Mouse (Mus musculus) gastrocnemius, postnatal 36 days (tissue): Measurements from ENCODE around the gene Fas. TPM values are rescaled to one million over a fixed set of nuclear protein-coding genes. Genes with fewer than 3 reads are reported as not detected.

ENCODE experiments used
- DNase-seq, 2 experiments: peaks; one replicate each; pipeline ENCODE4 v3.0.0; 2022
- intact Hi-C: fragments of 180-260 bp; cut with DNase I; formaldehyde crosslinking; loops from one replicate; pipeline ENCODE4 v1.15.1; 2025
- total RNA-seq, 2 experiments: library from RNA; stranded (reverse); gene quantifications; 2 replicates each; pipeline ENCODE4 v1.2.3; 2021

Gene Fas
- total RNA-seq, 2 experiments from 2014 or later = 4.6 to 5.0 TPM

DNA sequence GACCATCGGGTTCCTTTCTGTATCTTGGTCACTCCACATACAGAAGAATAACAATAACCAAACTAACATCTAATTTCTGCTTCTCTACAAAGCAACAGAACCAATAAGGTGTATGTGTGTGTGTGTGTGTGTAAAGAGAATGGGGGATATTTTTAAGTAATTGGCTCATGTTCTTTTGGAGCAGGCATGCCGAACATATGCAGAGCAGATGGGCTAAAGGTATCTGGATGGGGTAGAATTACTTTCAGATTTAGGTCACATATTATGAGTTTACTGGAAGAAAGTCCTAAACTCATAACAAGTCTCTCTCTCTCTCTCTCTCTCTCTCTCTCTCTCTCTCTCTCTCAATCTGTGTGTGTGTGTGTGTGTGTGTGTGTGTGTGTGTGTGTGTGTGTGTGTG lies 54.2 kb downstream of the Fas start:
- intact Hi-C loops = no loop called here
- DNase-seq = no peak

DNA sequence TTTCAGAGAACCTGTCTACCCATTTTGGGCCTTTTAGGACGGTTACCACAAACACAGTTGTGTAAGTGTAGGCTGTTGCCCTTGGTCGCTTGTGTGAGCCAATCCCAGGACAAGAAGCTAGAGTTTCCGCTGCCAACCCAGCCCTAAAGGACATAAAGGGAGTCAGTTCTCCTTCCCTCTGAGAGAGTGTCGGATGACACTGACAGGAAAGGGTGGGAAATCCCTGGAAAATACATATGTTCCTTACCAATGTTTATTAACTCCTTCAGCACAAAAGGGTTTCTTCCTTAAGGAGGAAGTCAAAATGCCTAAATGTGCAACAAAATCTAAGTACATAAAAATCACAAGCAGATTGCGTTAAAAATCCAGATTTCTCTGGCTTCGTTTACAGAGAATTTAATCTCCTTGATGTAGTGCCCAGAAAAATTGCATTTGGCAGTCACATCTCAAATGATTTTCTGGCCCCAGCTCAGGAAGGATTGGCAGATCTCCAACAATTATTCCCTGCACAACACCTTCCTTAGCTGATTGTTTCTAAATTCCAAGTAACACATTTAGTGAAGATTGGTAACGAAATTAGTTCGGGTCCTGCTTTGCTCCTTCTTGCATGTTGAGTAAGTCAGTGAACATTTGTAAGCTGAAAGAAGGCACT lies 55.3 kb downstream of the Fas start:
- DNase-seq = no peak
- intact Hi-C loops = no loop called here

DNA sequence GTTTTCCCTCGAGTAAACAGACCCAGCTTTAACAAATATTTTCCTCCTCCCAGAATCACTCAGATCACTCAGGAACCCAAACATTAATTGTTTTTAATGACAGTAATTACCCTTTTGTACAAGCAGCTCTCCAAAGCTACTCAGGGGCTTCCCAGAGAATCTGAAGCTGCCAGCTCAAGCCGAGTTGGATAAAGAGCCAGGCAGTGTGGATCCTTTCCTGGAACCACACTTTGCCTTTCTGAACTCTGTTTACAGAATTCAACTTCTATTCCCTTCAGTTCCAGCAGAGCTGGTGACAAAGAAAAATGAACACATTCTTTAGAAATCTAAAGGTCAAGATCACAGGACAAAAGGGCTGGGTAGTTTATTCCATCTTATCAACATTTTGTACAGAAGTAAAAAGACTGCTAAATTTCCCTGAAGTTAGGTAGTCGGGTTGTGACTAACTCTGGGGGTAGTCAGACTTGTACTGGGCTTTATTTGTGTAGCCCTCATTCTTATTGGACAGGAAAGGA lies 62.9 kb downstream of the Fas start:
- intact Hi-C loops = no loop called here
- DNase-seq = no peak

DNA sequence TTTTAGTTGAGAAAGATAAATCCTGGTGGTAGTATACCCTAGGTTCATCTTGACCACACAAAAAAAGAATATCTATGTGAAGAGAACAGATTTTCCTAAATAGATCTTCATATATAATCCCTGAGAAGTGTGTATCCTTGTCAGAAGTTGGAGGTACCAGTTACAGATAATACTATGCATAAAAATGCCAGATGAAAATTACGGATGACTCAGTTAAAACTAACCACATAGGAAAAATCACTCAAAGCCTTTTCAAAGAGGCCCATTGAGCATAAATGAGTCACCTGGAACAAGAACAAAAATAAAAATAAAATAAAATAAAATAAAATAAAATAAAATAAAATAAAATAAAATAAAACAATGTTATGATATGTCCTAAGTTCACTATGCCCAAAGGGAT lies 72.2 kb downstream of the Fas start:
- DNase-seq = no peak
- intact Hi-C loops = no loop called here

DNA sequence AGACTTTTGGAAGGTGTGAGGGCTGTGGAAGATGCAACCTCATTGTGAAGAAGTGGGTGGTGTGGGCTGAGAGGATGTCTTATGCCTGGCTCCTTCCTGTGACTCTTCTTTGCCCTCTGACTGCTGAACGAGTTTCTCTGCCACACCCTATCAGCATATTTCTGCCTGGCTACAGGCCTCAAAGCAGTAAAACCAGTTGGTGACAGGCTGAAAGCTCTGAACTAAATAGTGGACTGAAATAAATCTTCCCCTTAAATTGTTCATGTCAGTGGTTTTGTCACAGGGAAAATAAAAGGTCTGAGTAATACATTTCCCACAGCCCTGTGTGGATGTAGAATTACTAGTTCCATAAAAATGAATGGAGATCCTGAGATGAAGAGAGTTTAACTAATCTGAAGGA lies 79.1 kb downstream of the Fas start:
- DNase-seq = no peak
- intact Hi-C loops = no loop called here

DNA sequence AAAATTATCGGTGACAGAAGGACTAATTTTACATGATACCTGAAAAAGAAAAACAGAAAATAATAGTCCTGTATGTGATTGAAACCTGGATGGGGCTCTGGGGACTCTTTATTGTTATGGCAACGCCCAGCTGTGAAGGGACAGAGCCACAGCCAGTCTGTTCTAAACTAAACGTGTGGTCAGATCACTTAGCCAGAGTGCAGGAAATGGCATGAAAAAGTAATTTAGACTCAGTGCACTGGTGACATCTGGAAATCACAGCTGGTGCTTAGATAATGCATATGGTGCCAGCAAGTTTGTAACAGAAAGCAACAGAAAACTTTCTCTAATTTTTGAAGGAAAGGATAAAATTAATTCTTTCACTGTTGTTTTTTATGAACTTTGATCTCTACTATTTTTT lies 79.9 kb downstream of the Fas start:
- intact Hi-C loops = no loop called here
- no peak for DNase-seq

Other genes with a start within 250 kb of the Fas start
- not detected for gene Lipn, start 223.3 kb upstream of the Fas start, total RNA-seq
- gene Lipm, start 189.7 kb upstream of the Fas start, total RNA-seq = not detected
- not detected for gene Ankrd22, start 124.6 kb upstream of the Fas start, total RNA-seq
- under 1 TPM; 0.79 TPM for gene Stambpl1, start 98.4 kb upstream of the Fas start, total RNA-seq
- 10 to 100 TPM; 38.5 to 49.4 TPM for gene Acta2, start 35.1 kb upstream of the Fas start, total RNA-seq
- not detected for gene Ch25h, start 184.5 kb downstream of the Fas start, total RNA-seq
- gene Lipa, start 236.8 kb downstream of the Fas start, total RNA-seq = 1 to 10 TPM; 7.0 to 7.3 TPM